Mouse (Mus musculus) megakaryocyte, embryonic 14.5 days (primary cell): ENCODE data around the gene 1810010H24Rik. TPM values are rescaled to one million over a fixed set of nuclear protein-coding genes. Genes with fewer than 3 reads are reported as not detected.
"Not testable (repeated sequence)": the region's sequence is repeated elsewhere in the genome, so short reads cannot be mapped to it uniquely, and the experiment has no call there.

Experiments used
- H3K27me3 ChIP-seq: replicated peaks from 2 replicates; pipeline ENCODE3; 2012; ENCODE audit warnings: inconsistent platforms
- H3K36me3 ChIP-seq: replicated peaks from 2 replicates; pipeline ENCODE3; 2012; ENCODE audit warnings: low read length, inconsistent platforms, mixed read lengths
- H3K4me1 ChIP-seq: 2 replicates; pipeline ENCODE4 v1.6.1; 2012; ENCODE audit warnings: inconsistent platforms
- H3K4me3 ChIP-seq: replicated peaks from 2 replicates; pipeline ENCODE3; 2012; ENCODE audit warnings: moderate library complexity, mild to moderate bottlenecking, inconsistent platforms
- H3K9me3 ChIP-seq: 2 replicates; pipeline ENCODE4 v1.6.1; 2012; ENCODE audit warnings: inconsistent platforms
- FLI1 ChIP-seq: IDR thresholded peaks from 2 replicates; pipeline ENCODE4 v1.6.1; 2012; ENCODE audit warnings: low read length, inconsistent platforms, mixed read lengths
- GATA1 ChIP-seq: IDR thresholded peaks from 3 replicates; pipeline ENCODE4 v1.6.1; 2012; ENCODE audit warnings: mixed read lengths, low read length, inconsistent platforms, borderline replicate concordance
- polyA plus RNA-seq: library from polyadenylated mRNA; stranded (reverse); fragments of >175 nt; gene quantifications from 2 replicates; pipeline ENCODE4 v1.2.3, GENCODE M21; 2012; ENCODE audit warnings: low replicate concordance; ENCODE audit not compliant: insufficient read depth

Gene 1810010H24Rik
- polyA plus RNA-seq, 1 experiment, result 1.7 TPM

DNA sequence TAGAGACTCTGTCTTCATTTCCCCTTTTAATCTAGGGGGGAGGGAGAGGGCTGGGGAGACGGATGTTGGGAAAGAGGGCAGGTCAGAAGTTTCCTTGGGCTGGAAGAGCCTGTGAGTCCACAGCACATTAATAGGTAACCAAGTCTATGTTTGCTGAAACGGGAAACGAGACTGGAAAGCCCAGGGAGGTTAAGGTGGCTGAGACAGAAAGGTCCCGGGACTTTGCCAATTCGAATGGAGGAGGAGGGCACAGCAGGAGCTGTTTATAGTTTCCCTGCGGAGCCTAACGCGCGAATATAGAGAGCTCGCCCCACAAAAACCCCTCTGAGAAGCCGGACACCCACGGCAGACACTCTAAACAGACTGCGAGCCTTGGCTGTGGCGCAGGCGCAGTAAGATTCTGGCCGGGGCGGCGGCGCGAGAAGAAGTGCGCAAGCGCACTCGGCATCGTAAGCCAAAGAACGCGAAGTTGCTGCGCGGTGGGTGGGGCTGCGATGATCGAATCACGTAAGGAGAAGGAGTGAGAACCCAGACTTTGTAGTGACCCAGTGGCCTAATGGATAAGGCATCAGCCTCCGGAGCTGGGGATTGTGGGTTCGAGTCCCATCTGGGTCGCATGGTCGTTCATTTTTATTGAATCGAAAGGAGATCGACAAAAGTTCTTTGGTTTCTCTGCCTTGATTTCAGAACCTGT, 13.0 kb upstream of the 1810010H24Rik start:
- H3K36me3 ChIP-seq, result no peaks in the 10 kb centered on the region
- peak overlapping the region; percentile 93 for H3K4me3 ChIP-seq
- no peaks in the 10 kb centered on the region for H3K9me3 ChIP-seq
- peaks cover 12% of the 10 kb centered on the region for H3K27me3 ChIP-seq
- peaks cover 19% of the 10 kb centered on the region for H3K4me1 ChIP-seq
- TF ChIP-seq GATA1, result no peak
- TF ChIP-seq FLI1, result no peak

DNA sequence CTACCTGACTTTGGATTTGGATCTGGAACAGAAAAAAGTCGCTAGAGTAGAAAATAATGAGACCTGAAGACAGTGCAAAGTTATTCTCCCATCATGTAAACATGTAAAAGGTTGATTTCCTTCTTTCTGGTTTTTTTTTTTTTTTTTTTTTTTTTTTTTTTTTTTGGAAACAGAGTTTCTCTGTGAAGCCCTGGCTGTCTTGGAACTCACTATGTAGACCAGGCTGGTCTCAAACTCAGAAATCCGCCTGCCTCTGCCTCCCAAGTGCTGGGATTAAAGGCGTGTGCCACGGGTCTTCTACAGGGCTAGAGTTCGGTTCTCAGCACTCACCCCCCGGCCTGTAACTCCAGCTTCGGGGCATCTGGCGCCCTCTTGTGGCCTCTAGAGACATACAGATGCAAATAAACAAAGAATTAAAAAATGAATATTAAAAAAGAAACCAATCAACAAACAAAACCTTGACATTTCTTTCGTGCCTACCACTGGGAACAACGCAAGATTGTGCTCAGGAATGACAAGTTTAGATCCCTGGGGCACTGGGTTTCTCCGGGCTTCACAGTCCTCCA, 11.4 kb upstream of the 1810010H24Rik start:
- no peak for TF ChIP-seq FLI1
- no peak for TF ChIP-seq GATA1
- Histone ChIP-seq H3K36me3 (no peaks in the 10 kb centered on the region), H3K4me3 (no peak overlapping the region), H3K4me1 (peaks cover 24% of the 10 kb centered on the region), H3K27me3 (peaks cover 2% of the 10 kb centered on the region), H3K9me3 (no peaks in the 10 kb centered on the region)

DNA sequence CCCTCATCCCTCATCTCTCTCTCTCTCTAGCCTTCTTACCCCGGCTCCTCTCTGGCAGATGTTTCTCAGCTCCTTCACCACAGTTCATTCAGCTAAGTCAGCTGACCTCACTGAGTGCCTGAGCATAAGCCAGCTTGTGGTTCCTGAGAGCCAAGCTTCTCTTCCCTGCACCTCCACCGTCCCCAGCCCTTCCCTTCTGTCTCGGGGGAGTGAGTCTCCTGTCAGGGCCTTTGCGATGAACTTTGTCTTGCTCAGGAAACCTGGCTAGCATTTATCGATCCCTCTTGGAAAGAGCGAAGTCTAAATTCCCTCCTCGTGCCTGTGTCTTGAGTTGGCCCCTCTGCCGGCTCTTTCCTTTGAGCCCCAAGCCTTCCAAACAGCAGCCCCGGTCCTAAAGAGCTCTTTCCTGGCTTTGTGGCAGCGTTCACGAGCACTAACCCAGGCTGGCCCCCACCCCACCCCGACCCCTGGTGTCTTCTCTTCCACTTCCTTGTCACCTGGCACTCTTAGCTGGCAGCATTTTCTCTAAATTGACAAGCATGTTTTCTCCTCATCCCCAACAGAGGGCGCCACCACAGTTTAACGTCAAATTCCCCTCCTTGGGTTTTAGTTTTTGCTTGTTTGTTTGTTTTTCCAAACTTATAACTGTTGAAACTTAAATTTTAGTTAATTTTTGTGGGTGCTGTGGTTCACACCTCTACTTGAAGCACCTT, 10.7 kb upstream of the 1810010H24Rik start:
- H3K36me3 ChIP-seq, result no peaks in the 10 kb centered on the region
- no peaks in the 10 kb centered on the region for H3K27me3 ChIP-seq
- peak overlapping the region; percentile 73 for H3K4me3 ChIP-seq
- H3K4me1 ChIP-seq, result peaks cover 24% of the 10 kb centered on the region
- H3K9me3 ChIP-seq, result no peaks in the 10 kb centered on the region
- TF ChIP-seq FLI1 (no peak), GATA1 (no peak)

DNA sequence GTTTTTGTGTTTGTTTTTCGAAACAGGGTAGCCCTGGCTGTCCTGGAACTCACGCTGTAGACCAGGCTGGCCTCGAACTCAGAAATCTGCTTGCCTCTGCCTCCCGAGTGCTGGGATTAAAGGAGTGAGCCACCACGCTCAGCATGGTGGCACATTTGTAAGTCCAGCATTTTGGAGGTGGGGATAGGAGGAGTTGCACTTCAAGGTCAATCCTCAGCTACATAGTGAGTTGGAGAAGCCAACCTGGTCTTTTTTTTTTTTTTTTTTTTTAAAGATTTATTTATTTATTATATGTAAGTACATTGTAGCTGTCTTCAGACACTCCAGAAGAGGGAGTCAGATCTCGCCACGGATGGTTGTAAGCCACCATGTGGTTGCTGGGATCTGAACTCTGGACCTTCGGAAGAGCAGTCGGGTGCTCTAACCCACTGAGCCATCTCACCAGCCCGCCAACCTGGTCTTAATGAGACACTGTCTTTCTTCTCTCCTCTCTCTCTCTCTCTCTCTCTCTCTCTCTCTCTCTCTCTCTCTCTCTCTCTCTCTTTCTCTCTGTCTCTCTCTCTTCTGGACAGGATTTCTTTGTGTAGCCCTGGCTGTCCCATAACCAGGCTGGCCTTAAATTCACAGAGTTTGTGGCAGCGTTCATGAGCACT, 9.8 kb upstream of the 1810010H24Rik start:
- H3K4me1 ChIP-seq, result peaks cover 24% of the 10 kb centered on the region
- not testable (repeated sequence) for H3K9me3 ChIP-seq, H3K36me3 ChIP-seq, H3K27me3 ChIP-seq, H3K4me3 ChIP-seq

DNA sequence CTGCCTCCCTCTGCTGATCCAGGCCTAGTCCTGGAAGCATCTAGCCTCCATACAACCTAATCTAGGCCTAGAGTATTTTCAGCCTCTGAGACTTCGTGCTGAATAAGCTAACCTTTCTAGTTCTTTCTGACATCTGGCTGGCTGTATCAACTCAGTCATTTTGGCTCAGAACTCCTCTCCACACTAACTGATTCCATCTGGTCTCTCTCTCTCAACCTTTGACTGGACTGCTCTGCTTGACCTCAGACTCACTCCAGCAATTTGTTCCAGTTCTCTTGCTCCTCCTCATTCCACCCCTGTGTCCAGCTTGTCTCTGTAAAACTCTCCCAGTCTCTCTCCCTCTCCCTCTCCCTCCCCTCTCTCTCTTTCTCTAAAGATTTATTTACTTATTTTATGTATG, 8.6 kb upstream of the 1810010H24Rik start:
- no peak overlapping the region for H3K4me3 ChIP-seq
- no peaks in the 10 kb centered on the region for H3K9me3 ChIP-seq
- no peaks in the 10 kb centered on the region for H3K27me3 ChIP-seq
- H3K4me1 ChIP-seq, result peaks cover 14% of the 10 kb centered on the region
- TF ChIP-seq GATA1 (no peak), FLI1 (no peak)
- H3K36me3 ChIP-seq, result no peaks in the 10 kb centered on the region

DNA sequence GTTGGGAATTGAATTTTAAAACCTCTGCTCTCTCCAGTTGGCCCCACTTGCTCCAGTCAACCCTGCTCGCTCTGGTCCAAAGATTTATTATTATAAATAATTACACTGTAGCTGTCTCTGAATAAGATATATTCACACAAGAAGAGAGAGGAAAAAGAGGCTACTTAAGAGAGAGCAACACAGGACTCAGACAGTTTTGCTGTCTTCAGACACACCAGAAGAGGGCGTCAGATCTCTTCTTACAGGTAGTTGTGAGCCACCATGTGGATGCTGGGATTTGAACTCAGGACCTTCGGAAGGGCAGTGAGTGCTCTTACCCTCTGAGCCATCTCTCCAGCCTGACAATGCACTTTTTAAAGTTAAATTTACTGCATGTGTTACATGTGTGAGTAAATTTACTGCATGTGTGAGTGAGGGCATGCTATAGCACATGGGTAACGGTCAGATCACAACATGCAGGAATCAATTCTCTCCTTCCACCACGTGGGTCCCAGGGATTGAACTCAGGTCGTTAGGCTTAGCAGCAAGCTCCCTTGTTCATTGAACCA, 8.1 kb upstream of the 1810010H24Rik start:
- no peaks in the 10 kb centered on the region for H3K36me3 ChIP-seq

DNA sequence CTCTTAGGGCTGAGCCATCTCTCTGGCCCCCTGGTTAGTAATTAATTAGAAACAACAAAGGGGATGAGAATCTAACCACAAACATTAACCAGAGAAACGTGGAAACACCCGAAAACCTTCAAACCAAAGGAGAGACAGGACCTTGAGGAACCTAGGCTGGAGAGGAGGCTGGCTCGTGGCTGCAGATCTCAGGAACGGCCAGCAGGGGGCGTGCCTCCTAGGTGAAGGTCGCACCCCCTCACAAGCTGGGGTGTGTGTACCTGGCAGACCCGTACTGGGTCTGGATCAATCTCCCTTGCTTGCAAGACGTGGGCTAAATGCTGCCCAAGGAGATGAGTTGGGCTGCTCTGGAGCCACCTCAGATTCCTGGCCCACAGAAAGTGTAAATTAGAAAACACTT, 6.9 kb upstream of the 1810010H24Rik start:
- Histone ChIP-seq H3K36me3 (no peaks in the 10 kb centered on the region), H3K9me3 (no peaks in the 10 kb centered on the region), H3K27me3 (peaks cover 8% of the 10 kb centered on the region), H3K4me1 (peaks cover 13% of the 10 kb centered on the region), H3K4me3 (peak overlapping the region; percentile 65)
- TF ChIP-seq GATA1 (no peak), FLI1 (no peak)

More for the DNA sequence above, 8.1 kb upstream of the 1810010H24Rik start:
- Histone ChIP-seq H3K9me3 (no peaks in the 10 kb centered on the region), H3K4me3 (no peak overlapping the region), H3K4me1 (peaks cover 13% of the 10 kb centered on the region), H3K27me3 (peaks cover 1% of the 10 kb centered on the region)
- no peak for TF ChIP-seq FLI1
- no peak for TF ChIP-seq GATA1

DNA sequence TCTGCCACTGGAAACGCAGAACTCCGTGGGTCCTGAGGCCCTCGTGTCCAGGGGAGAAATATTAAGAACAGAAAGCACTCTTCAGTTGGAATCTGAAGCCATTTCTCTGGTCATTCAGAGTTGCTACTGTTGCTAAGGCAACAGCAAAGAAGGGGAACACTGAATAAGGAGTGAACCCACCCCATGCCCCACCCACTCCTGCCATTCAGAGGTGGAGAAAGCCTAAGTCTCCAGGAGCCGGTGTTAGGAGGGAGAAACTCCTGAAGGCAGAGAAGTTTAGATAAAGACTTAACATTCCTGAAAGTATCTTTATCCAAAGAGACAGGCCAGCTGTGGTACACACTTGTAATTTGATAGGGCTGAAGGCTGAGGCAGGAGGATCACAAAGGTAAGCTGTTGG, 6.2 kb upstream of the 1810010H24Rik start:
- TF ChIP-seq GATA1 (no peak), FLI1 (no peak)
- peaks cover 17% of the 10 kb centered on the region for H3K4me1 ChIP-seq
- no peaks in the 10 kb centered on the region for H3K36me3 ChIP-seq
- H3K4me3 ChIP-seq, result no peak overlapping the region
- H3K9me3 ChIP-seq, result no peaks in the 10 kb centered on the region
- H3K27me3 ChIP-seq, result peaks cover 9% of the 10 kb centered on the region

DNA sequence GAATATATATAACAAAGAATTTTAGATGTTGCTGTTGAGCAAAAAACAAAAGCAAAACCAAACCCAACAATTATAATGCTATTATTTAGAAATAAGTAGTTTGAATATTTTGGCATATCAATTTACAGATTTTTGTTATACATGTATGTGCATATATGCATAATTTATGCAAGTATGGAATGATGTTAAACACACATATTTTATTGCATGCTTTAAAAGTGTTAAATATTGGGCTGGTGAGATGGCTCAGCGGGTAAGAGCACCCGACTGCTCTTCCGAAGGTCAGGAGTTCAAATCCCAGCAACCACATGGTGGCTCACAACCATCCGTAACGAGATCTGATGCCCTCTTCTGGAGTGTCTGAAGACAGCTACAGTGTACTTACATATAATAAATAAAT, 5.8 kb upstream of the 1810010H24Rik start:
- not testable (repeated sequence) for H3K36me3 ChIP-seq, H3K4me3 ChIP-seq, H3K9me3 ChIP-seq
- Histone ChIP-seq H3K27me3 (peaks cover 12% of the 10 kb centered on the region), H3K4me1 (peaks cover 17% of the 10 kb centered on the region)

DNA sequence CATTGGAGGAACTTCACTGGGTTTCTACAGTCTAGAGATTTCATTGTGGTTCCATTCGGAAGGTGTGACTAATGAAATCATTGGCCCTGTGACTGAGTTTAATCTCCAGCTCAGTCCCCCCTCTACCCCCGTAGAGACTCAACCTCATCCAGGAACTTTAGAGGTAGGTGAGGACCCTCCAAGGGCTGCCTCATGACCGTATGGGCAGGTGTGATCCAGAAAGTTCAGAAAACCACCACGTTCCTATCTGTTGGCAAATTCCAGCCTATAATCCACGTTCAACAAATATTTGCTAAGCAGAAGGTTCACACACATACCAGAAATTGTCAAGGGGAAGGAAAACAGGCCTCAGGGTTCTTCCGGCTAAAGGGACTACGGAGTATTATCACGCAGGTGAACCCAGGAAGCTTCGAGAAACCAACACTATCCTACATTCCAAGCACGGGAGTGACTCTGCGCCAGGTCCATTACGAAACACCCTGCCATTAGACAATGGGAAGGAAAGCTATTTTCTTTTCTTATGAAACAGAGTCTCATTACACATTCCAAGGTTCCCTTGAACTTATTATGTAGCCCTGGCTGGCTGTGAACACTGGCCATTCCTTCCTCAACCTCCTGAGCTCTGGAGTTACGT, 3.3 kb upstream of the 1810010H24Rik start:
- TF ChIP-seq GATA1 (no peak), FLI1 (no peak)
- Histone ChIP-seq H3K27me3 (peaks cover 24% of the 10 kb centered on the region), H3K4me1 (peaks cover 38% of the 10 kb centered on the region)

More for the DNA sequence above, 3.3 kb upstream of the 1810010H24Rik start:
- H3K4me3 ChIP-seq, result no peak overlapping the region
- no peaks in the 10 kb centered on the region for H3K36me3 ChIP-seq
- H3K9me3 ChIP-seq, result no peaks in the 10 kb centered on the region
